Mouse (Mus musculus) urinary bladder, postnatal 14 days (tissue): Measurements from ENCODE around the gene Rbm4b.
"Not testable (repeated sequence)": the region's sequence is repeated elsewhere in the genome, so short reads cannot be mapped to it uniquely, and the experiment has no call there.

ENCODE experiments used
- DNase-seq: peaks from one replicate; pipeline ENCODE4 v3.0.0; 2021; ENCODE audit warnings: low spot score

Rbm4b gene

DNA sequence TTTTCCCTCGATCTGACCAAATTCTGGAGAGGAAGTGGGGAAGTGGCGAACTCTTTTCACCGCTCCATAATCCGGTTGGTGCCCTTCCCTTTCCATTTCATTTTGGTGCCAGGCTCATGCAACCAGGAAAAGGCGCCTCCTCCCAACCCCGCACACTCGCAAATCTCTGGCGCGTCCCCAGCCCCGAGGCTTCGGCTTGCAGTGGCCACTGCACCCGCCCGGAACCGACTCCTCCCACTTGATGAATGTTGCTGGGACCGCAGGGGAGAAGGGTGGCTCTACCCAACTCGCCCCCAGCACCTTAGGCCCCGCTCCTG is 54.4 kb downstream of the Rbm4b start:
- DNase-seq: no peak

GRCm38 (mm10) chr19:4811063-4811908 is 55.0 kb downstream of the Rbm4b start, which contains the start of the genes Gm21992 and Rbm14:
Gm21992 (minus strand) TSS chr19:4811612.
Rbm14 (minus strand) TSS chr19:4811634.
- peak; percentile 98 for DNase-seq

- no peak for DNase-seq
Observed at GRCm38 (mm10) chr19:4811909-4812242, 55.6 kb downstream of the Rbm4b start.

DNA sequence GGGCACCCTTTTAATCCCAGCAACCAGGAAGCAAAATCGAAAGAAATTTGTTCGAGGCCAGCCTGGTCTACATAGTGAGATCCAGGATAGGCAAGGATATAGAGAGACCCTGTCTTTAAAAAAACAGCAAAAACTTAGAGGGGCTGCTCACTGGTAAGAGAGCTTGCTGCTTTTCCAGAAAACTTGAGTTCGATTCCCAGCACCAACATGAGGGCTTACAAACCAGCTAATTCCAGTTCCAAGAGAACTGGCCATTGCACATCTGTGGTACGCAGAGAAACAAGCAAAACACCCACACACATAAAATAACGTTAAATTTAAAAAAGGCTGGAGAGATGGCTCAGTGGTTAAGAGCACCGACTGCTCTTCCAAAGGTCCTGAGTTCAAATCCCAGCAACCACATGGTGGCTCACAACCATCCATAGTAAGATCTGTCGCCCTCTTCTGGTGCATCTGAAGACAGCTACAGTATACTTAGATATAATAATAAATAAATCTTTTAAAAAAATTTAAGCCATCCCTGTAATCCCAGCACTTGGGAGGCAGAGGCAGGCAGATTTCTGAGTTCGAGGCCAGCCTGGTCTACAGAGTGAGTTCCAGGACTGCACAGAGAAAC is 56.1 kb downstream of the Rbm4b start:
- not testable (repeated sequence) for DNase-seq

DNA sequence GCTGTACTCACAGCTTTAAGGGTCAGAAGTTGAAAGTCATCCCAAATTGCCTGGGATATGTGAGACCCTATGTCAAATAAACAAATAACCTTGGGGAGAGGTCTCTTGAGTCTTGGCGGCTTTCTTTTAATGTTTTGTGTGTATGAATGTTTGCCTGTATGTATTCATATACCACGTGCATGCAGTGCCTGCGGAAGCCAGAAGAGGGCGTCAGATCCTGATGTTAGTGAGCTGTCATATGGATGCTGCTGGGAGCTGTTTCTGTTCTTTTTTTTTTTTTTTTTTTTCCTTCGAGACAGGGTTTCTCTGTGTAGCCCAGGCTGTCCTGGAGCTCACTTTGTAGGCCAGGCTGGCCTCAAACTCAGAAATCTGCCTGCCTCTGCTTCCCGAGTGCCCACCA is 56.7 kb downstream of the Rbm4b start:
- DNase-seq: no peak
